Mouse (Mus musculus) myocyte (in vitro differentiated cells): Measurements from ENCODE around the gene Gadd45b.

ENCODE experiments used
- E2F4 ChIP-seq: IDR thresholded peaks from one replicate; pipeline ENCODE4 v1.6.1; 2011; ENCODE audit warnings: mild to moderate bottlenecking, control low read depth, moderate library complexity; ENCODE audit not compliant: insufficient read depth
- POLR2A ChIP-seq: IDR thresholded peaks from one replicate; pipeline ENCODE4 v1.6.1; 2011; ENCODE audit warnings: low read depth, mild to moderate bottlenecking, control low read depth, moderate library complexity; ENCODE audit not compliant: insufficient read length
- USF1 ChIP-seq: IDR thresholded peaks from one replicate; pipeline ENCODE4 v1.6.1; 2011; ENCODE audit warnings: low read depth, mild to moderate bottlenecking, control low read depth, moderate library complexity

DNA sequence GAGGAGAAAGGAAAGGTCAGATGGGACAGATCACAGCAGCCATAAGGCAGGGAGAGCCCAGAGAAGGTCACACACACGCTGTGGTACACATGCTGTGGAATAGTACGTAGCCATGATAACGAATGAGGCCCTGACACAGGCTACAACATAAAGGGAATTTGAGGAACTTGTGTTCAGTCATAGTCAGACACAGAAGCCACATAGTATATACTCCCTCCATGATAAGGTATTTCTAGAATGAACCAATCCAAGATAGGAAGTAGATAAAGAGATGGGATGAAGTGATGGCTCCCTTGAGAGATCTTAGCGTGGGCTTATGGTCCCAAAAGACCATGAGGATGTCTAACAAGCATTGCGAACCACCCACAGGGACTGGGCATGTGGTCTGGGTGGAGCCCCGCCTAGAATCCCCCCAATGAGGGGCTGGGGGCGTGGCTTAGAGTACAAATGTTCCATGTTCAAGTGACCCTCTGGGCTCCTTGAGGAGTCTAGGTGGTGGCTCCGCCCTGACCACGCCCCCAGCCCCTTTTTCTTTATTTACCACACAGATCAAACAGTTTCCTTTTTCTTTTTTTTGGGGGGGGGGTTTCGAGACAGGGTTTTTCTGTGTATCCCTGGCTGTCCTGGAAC lies 22.0 kb downstream of the Gadd45b start:
- no peak for TF ChIP-seq USF1
- no peak for TF ChIP-seq POLR2A
- no peak for TF ChIP-seq E2F4
